Mouse (Mus musculus) liver, embryonic 14.5 days (tissue): ENCODE measurements around the gene Zfyve26.

Experiments used
- CTCF ChIP-seq: IDR thresholded peaks from 2 replicates; pipeline ENCODE4 v1.5.1; 2016; ENCODE audit warnings: antibody characterized with exemption, low read depth, control low read depth
- EP300 ChIP-seq: IDR thresholded peaks from 2 replicates; pipeline ENCODE4 v1.6.1; 2016; ENCODE audit warnings: antibody characterized with exemption, low read depth

DNA sequence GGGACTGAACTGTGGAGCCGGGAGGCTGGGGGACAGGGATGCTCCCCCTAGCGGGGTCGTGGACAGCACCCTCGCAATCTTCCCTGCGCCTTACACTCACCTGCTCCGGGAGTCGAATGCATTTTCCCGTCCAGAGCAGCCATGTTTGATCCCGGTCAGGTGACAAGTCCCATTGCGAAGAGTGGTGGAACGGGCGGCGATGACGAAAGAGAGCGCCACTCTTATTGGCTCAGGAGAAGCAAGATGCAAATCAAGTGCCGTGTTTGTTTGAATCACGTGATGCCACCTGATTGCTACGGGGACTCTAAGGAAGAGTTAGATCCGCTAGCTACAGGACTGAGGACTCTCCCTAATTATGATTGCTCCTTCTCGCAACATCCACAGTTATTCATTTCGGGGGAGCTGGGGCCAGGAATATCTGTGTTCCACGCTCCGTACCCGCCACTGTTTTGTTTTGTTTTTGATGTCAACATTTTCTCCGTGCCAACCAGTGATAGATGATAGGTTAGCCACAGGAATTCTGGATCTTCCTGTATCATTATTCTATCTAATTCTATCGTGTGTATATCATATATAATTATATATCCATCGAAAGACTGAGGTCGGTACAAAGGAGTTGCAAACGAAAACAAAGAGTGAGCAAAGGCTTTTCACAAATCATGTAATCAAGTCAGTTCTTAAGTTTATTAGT, at the start of gene Zfyve26:
- TF ChIP-seq EP300 (no peak), CTCF (peak; percentile 52)
